Comparison of ENCODE assay signal across 16 mouse cellular contexts in the genomic region with DNA sequence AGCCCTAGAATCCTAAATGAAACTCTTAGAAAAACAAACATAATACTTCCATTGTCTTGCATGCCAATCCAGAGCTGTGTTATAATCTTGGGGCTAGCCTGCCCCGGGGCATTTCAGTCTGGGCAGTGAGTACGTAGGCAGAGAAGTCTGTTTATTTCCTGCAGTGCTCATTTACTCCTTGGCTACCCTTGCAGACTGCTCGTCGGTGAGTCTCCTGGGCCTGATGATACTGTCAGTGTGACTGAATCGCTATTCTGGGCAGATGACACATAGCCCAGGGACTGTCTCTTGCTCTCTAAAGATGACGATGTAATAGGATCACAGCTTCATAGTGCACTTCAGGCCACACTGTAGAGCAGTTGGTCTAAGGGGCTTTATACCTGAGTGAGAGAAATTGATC. TPM values are rescaled to one million over a fixed set of nuclear protein-coding genes. Genes with fewer than 3 reads are reported as not detected.
DNase-seq lines count a peak whose midpoint lies in the region; ATAC-seq lines count a peak whose summit lies in the region.
"Had no signal": no experiment of that assay in that cellular context is flagged by ENCODE, and none has a peak within 500 bp of the region (broad histone marks: within the 10 kb centered on the region; RNA-seq: fewer than 3 reads in every experiment).

No protein-coding gene starts in this region.

- no peak overlapping the region for H3K27ac ChIP-seq in embryonic facial prominence, embryonic 15.5 days (replicated peaks)
- no peak overlapping the region for H3K27ac ChIP-seq in embryonic facial prominence, embryonic 10.5 days (replicated peaks)
- no peak overlapping the region for H3K27ac ChIP-seq in midbrain, embryonic 14.5 days (replicated peaks; ENCODE audit: low read depth, low read length)
- H3K27ac ChIP-seq in midbrain, embryonic 13.5 days: no peak overlapping the region
- H3K27ac ChIP-seq: embryonic facial prominence, embryonic 13.5 days; liver, embryonic 14.5 days; midbrain, embryonic 12.5 days; neural tube, embryonic 13.5 days had no signal

- no peaks in the 10 kb centered on the region for H3K27me3 ChIP-seq in embryonic facial prominence, embryonic 15.5 days
- 0 out of 2 replicates have a peak, but pooled peaks cover 4% of the 10 kb centered on the region for H3K27me3 ChIP-seq in embryonic facial prominence, embryonic 10.5 days (replicated peaks; ENCODE audit: low read depth, poor library complexity, severe bottlenecking)
- no peaks in the 10 kb centered on the region for H3K27me3 ChIP-seq in midbrain, embryonic 14.5 days (ENCODE audit: control insufficient read depth, insufficient read depth, low read length)
- H3K27me3 ChIP-seq in midbrain, embryonic 13.5 days: no peaks in the 10 kb centered on the region
- H3K27me3 ChIP-seq: midbrain, embryonic 12.5 days; neural tube, embryonic 13.5 days had no signal

- H3K4me2 ChIP-seq in embryonic facial prominence, embryonic 15.5 days (replicated peaks): no peak overlapping the region
- H3K4me2 ChIP-seq in midbrain, embryonic 14.5 days (ENCODE audit: low read length): no peak overlapping the region
- H3K4me2 ChIP-seq in midbrain, embryonic 13.5 days (replicated peaks): no peak overlapping the region
- H3K4me2 ChIP-seq: embryonic facial prominence, embryonic 13.5 days; midbrain, embryonic 12.5 days; neural tube, embryonic 13.5 days had no signal

- 19% methylated on average over 6 of the region's 6 CpGs for WGBS in embryonic facial prominence, embryonic 15.5 days
- WGBS in embryonic facial prominence, embryonic 10.5 days: 39% methylated on average over 6 of the region's 6 CpGs
- 41% methylated on average over 6 of the region's 6 CpGs for WGBS in midbrain, embryonic 14.5 days
- WGBS in midbrain, embryonic 13.5 days: 47% methylated on average over 6 of the region's 6 CpGs

- DNase-seq in embryonic facial prominence, embryonic 10.5 days (ENCODE audit: low spot score): no peak
- peak; percentile 9 for DNase-seq in midbrain, embryonic 14.5 days
- DNase-seq in adipocyte (ENCODE audit: low spot score): peak; percentile 16
- DNase-seq in skeletal muscle tissue, adult 2 months (ENCODE audit: low read depth, low spot score): peak; percentile 92
- DNase-seq in kidney, adult 11 months: no peak
- DNase-seq: cerebellum, postnatal 36 days; lung, postnatal 36 days; thymus, postnatal 14 days had no signal

- no peaks in the 10 kb centered on the region for H3K9me3 ChIP-seq in embryonic facial prominence, embryonic 15.5 days (replicated peaks)
- H3K9me3 ChIP-seq in embryonic facial prominence, embryonic 10.5 days: no peaks in the 10 kb centered on the region
- H3K9me3 ChIP-seq in midbrain, embryonic 14.5 days (ENCODE audit: control insufficient read depth, low read length): no peaks in the 10 kb centered on the region
- H3K9me3 ChIP-seq in midbrain, embryonic 13.5 days: peaks cover 3% of the 10 kb centered on the region; the same call in 1 of the 2 replicates
- H3K9me3 ChIP-seq: embryonic facial prominence, embryonic 13.5 days; midbrain, embryonic 12.5 days; neural tube, embryonic 13.5 days had no signal

- no peaks in the 10 kb centered on the region for H3K36me3 ChIP-seq in embryonic facial prominence, embryonic 15.5 days
- H3K36me3 ChIP-seq in embryonic facial prominence, embryonic 10.5 days (replicated peaks): no peaks in the 10 kb centered on the region
- no peaks in the 10 kb centered on the region for H3K36me3 ChIP-seq in midbrain, embryonic 14.5 days (ENCODE audit: control insufficient read depth, insufficient read depth, low read length)
- H3K36me3 ChIP-seq in midbrain, embryonic 13.5 days: no peaks in the 10 kb centered on the region
- H3K36me3 ChIP-seq: embryonic facial prominence, embryonic 13.5 days; midbrain, embryonic 12.5 days; neural tube, embryonic 13.5 days had no signal

- no peak overlapping the region for H3K9ac ChIP-seq in embryonic facial prominence, embryonic 15.5 days
- H3K9ac ChIP-seq in midbrain, embryonic 14.5 days (replicated peaks; ENCODE audit: low read length): no peak overlapping the region
- H3K9ac ChIP-seq in midbrain, embryonic 13.5 days (replicated peaks): no peak overlapping the region
- H3K9ac ChIP-seq: embryonic facial prominence, embryonic 13.5 days; liver, embryonic 14.5 days; midbrain, embryonic 12.5 days; neural tube, embryonic 13.5 days had no signal

- no peak overlapping the region for H3K4me3 ChIP-seq in embryonic facial prominence, embryonic 15.5 days (replicated peaks)
- no peak overlapping the region for H3K4me3 ChIP-seq in embryonic facial prominence, embryonic 10.5 days
- H3K4me3 ChIP-seq in midbrain, embryonic 14.5 days (replicated peaks; ENCODE audit: low read depth, low read length): no peak overlapping the region
- H3K4me3 ChIP-seq in midbrain, embryonic 13.5 days (replicated peaks): no peak overlapping the region
- H3K4me3 ChIP-seq: embryonic facial prominence, embryonic 13.5 days; midbrain, embryonic 12.5 days; neural tube, embryonic 13.5 days had no signal

- 0 out of 2 replicates have a peak, but pooled peaks cover 3% of the 10 kb centered on the region for H3K4me1 ChIP-seq in embryonic facial prominence, embryonic 15.5 days
- H3K4me1 ChIP-seq in embryonic facial prominence, embryonic 10.5 days: peaks cover 11% of the 10 kb centered on the region; the same call in 1 of the 2 replicates
- no peaks in the 10 kb centered on the region for H3K4me1 ChIP-seq in midbrain, embryonic 14.5 days (ENCODE audit: control insufficient read depth, insufficient read depth, low read length)
- H3K4me1 ChIP-seq in midbrain, embryonic 13.5 days (replicated peaks): 0 out of 2 replicates have a peak, but pooled peaks cover 3% of the 10 kb centered on the region
- H3K4me1 ChIP-seq: midbrain, embryonic 12.5 days had no signal

- 0 out of 2 replicates have a peak, but pooled peaks have one; percentile 51 for ATAC-seq in embryonic facial prominence, embryonic 15.5 days (ENCODE audit: insufficient number of reproducible peaks, low FRiP score, low TSS enrichment, low read depth)
- ATAC-seq in midbrain, embryonic 14.5 days (ENCODE audit: low FRiP score, low TSS enrichment): no peak
- ATAC-seq in midbrain, embryonic 13.5 days: no peak
- ATAC-seq: forebrain, embryonic 14.5 days; hindbrain, embryonic 16.5 days had no signal

RNA-seq across cellular contexts. Expression of gene Acoxl, which starts 56.2 kb away (rescaled TPM):
- 0.15 and 0.47 TPM in 2 replicates for polyA plus RNA-seq in embryonic facial prominence, embryonic 15.5 days (2015; fragmentation: Nextera tagmentation; extraction: Ambion mirVana)
- polyA plus RNA-seq in embryonic facial prominence, embryonic 10.5 days (2016; fragmentation: Nextera tagmentation; extraction: Ambion mirVana): 0.45 and 0.61 TPM in 2 replicates
- 0.13 and 0.24 TPM in 2 replicates for polyA plus RNA-seq in midbrain, embryonic 14.5 days (2014; fragmentation: Nextera tagmentation; extraction: Ambion mirVana)
- 0.07 TPM in 1 of 2 replicates, not detected in the other for polyA plus RNA-seq in midbrain, embryonic 13.5 days (2015; fragmentation: Nextera tagmentation; extraction: Ambion mirVana)
- polyA plus RNA-seq: embryonic facial prominence, embryonic 13.5 days; forebrain, embryonic 14.5 days; liver, embryonic 14.5 days; midbrain, embryonic 12.5 days had no signal

Comparison
In these comparisons a context has a peak if more than half of its experiments do, and no peak if none do; other contexts are left out.
1. DNase-seq: peak in midbrain, embryonic 14.5 days (single experiment), adipocyte (single experiment) and skeletal muscle tissue, adult 2 months (single experiment); none in embryonic facial prominence, embryonic 10.5 days (single experiment) and kidney, adult 11 months (single experiment).